Mouse (Mus musculus) E14TG2a.4 (cell line): ENCODE measurements at regions not wholly inside any gene's neighbourhood (a gene's known extent, or its start where the extent isn't known, plus 50 kb on each side); places are given as distances from the start of the nearest gene placed in this dataset.
"Not testable (repeated sequence)": the region's sequence is repeated elsewhere in the genome, so short reads cannot be mapped to it uniquely, and the experiment has no call there.

Source experiments
- H3K27me3 ChIP-seq: 2 replicates; pipeline ENCODE4 v1.6.1; 2014; ENCODE audit warnings: low read length, control low read depth; ENCODE audit not compliant: insufficient read depth
- H3K36me3 ChIP-seq: 2 replicates; pipeline ENCODE4 v1.6.1; 2014; ENCODE audit warnings: low read length, control low read depth; ENCODE audit not compliant: insufficient read depth
- H3K4me1 ChIP-seq: replicated peaks from 2 replicates; pipeline ENCODE4 v1.6.1; 2014; ENCODE audit warnings: low read depth, low read length, control low read depth
- H3K4me3 ChIP-seq: replicated peaks from 2 replicates; pipeline ENCODE4 v1.5.1; 2014; ENCODE audit warnings: mild to moderate bottlenecking, low read length
- H3K9me3 ChIP-seq: 2 replicates; pipeline ENCODE4 v1.6.1; 2014; ENCODE audit warnings: low read length, control low read depth
- CTCF ChIP-seq: conservative IDR thresholded peaks from 2 replicates; pipeline ENCODE4 v1.5.1; 2014; ENCODE audit warnings: low read length
- NANOG ChIP-seq: IDR thresholded peaks from 2 replicates; pipeline ENCODE4 v1.6.1; 2014; ENCODE audit warnings: borderline replicate concordance, low read length, mixed read lengths
- POU5F1 ChIP-seq: IDR thresholded peaks from 2 replicates; pipeline ENCODE4 v1.6.1; 2014; ENCODE audit warnings: low read length, borderline replicate concordance

DNA sequence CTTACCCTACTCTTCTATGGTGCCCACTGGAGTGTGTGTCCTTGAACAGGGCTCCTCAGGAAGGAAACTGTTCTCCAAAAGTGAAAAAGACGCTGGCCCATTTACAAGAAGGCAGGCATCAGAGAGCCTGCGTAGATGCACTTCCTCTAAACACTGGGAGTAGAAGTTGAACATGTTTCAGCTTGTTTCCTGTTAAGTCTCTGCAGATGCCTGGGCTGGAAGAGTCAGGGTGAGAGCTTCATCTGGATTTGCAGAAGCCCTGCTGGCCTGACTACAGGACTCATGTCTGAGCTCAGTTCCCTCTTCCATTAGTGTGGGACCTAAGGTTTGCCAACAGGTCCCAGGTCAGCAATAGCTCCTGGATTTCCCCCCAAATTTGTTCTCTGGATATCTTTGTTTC lies 54.7 kb upstream of the Nlrp1b start:
- Histone ChIP-seq H3K9me3 (no peaks in the 10 kb centered on the region), H3K4me1 (no peaks in the 10 kb centered on the region), H3K36me3 (no peaks in the 10 kb centered on the region), H3K27me3 (no peaks in the 10 kb centered on the region), H3K4me3 (no peak overlapping the region)
- TF ChIP-seq NANOG (no peak), POU5F1 (no peak), CTCF (no peak)

DNA sequence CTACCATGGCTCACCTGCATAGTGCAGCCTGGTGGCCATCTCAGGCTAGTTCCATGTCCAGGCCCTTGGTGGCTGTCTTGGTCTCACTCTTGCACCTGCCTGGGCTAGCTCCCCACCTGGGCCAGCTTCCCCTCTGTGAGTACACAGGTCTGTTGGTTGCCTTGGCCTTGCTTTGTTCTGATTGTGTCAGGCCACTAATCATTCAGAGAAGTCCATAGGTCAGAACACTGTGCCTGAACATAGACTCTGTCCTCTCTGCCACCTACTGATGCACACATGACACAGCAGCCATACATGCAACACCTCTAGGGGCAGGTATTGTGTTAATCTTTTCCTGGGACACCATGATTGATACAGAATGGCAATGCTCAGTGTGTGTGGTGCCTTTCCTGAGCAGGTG lies 57.7 kb upstream of the Nlrp1b start:
- not testable (repeated sequence) for H3K9me3 ChIP-seq, H3K4me1 ChIP-seq, H3K27me3 ChIP-seq, H3K36me3 ChIP-seq, H3K4me3 ChIP-seq

DNA sequence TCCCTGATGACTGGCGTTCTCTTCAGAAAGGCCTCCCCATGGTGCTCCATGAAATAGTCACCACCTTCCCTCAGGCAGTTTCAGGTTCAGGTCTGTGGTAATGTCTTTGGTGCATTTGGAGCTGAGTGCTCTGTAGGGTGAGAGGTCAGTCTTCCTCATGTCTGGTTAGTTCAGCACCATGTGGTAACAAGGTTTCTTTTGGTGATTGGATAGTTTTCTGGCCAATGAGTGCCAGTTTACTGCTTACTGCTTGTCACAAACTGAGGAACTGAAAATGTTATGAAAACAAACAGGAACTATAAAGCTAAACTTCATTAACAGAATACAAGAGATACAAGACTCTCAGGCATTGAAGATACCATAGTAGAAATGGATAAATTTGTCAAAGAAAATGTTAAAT lies 59.0 kb upstream of the Nlrp1b start:
- H3K36me3 ChIP-seq = no peaks in the 10 kb centered on the region
- no peaks in the 10 kb centered on the region for H3K9me3 ChIP-seq
- no peaks in the 10 kb centered on the region for H3K27me3 ChIP-seq
- H3K4me1 ChIP-seq = no peaks in the 10 kb centered on the region
- TF ChIP-seq POU5F1 = no peak
- no peak for TF ChIP-seq CTCF
- TF ChIP-seq NANOG = no peak
- H3K4me3 ChIP-seq = no peak overlapping the region

DNA sequence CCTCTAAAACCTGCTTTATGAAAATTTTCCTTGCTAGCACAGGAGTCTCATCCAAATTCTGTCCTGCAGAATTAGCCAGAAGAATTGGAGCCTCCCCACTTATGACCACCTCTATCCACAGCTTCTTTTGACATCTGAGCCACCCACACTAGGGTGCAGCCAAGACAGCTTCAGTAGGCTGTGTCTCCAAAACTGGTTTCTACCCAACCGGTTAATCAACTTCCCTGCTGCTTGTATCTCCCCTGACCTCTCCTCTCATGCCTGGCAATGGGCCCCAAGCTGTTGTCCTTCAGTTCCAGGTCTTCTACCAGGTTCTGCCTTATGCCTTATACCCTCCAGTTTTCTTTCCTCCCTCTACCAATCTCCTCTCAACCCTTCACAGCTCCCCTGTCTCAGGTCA lies 68.9 kb upstream of the Nlrp1b start:
- no peak overlapping the region for H3K4me3 ChIP-seq
- no peaks in the 10 kb centered on the region for H3K4me1 ChIP-seq
- H3K9me3 ChIP-seq = no peaks in the 10 kb centered on the region
- no peaks in the 10 kb centered on the region for H3K27me3 ChIP-seq
- H3K36me3 ChIP-seq = no peaks in the 10 kb centered on the region
- TF ChIP-seq POU5F1 = no peak
- no peak for TF ChIP-seq CTCF
- TF ChIP-seq NANOG = no peak

DNA sequence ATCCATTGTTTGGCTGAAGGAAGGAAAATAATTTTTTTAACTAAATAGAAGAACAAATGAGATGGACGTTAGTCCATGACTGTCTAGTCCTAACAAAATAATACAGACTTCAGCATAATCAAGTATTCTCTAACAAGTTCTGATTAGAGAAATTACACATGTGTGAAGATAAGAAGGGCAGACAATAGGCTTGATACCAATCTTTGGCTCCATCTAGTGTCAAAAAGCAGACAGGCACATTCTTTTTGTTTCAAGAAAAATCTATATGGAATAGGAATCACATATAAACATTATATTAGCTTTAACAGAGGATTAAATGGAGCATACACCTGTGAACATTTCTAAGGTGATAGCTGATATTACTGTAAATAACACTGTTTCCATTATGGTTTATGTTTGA lies 92.9 kb upstream of the Nlrp1b start:
- Histone ChIP-seq H3K9me3 (no peaks in the 10 kb centered on the region), H3K36me3 (no peaks in the 10 kb centered on the region), H3K4me3 (no peak overlapping the region), H3K4me1 (no peaks in the 10 kb centered on the region), H3K27me3 (no peaks in the 10 kb centered on the region)
- peak; percentile 32 for TF ChIP-seq CTCF
- no peak for TF ChIP-seq NANOG
- TF ChIP-seq POU5F1 = no peak

DNA sequence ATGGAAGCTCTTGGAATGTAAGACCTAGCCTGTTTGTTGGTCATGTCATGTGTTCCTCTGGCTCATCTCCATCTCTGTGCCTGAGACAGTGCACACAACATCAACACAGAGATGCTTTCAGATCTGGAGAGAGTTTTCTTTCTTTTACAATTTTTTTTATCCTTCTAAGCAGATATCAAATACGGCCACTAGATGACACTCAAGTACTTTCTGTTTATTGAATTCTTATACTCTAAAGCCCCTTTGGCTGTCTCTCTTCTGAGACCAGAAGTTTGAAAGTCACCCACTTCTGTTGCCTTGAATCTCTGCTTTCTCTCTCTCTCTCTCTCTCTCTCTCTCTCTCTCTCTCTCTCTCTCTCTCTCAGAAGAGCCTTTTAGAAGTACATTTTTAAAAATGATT lies 106.9 kb upstream of the Nlrp1b start:
- H3K36me3 ChIP-seq = no peaks in the 10 kb centered on the region
- no peaks in the 10 kb centered on the region for H3K4me1 ChIP-seq
- H3K4me3 ChIP-seq = no peak overlapping the region
- no peak for TF ChIP-seq POU5F1
- peak; percentile 38 for TF ChIP-seq CTCF
- no peaks in the 10 kb centered on the region for H3K27me3 ChIP-seq
- no peaks in the 10 kb centered on the region for H3K9me3 ChIP-seq

DNA sequence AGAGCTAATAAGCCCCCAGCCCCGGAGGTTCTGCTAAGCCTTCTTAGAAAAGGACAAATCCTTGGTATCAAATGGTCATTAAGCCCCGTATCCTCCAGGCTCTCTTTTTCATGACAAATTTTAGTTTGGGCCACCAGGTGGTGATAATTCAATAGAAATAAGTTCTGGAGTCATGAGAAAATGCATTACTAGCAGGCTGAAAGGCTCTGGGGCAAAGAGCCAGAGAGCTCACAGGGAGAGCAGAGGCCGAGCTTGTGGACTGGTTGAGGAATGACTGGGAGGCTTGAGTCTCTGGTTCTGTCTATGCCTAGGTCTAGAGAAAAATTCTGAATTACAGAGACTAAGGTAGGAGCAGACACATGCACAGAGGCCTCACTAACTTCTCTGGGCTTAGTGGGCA lies 115.5 kb upstream of the Nlrp1b start:
- H3K27me3 ChIP-seq = no peaks in the 10 kb centered on the region
- no peak overlapping the region for H3K4me3 ChIP-seq
- H3K36me3 ChIP-seq = no peaks in the 10 kb centered on the region
- TF ChIP-seq NANOG (no peak), POU5F1 (no peak), CTCF (no peak)
- H3K9me3 ChIP-seq = no peaks in the 10 kb centered on the region
- H3K4me1 ChIP-seq = no peaks in the 10 kb centered on the region

DNA sequence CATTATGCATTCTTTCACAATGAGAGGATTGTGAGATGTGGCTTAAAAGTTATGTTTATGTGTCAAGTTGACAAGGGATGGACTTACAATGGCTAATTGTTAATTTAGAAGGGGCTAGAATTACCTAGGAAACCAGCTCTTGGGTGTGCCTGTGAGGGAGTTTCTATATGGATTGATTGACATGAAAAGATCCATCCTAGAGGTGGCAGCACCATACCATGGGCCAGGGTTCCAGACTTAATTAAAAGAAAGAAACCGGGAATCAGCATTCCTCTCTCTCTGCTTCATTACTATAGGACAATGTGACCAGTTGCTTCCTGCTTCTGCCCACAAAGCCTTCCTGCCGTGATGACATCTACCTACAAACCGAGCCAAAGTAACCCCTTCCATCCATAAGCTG lies 126.6 kb upstream of the Nlrp1b start:
- no peak for TF ChIP-seq POU5F1
- no peak for TF ChIP-seq CTCF
- Histone ChIP-seq H3K27me3 (no peaks in the 10 kb centered on the region), H3K4me1 (peaks cover 6% of the 10 kb centered on the region; the same call in 1 of the 2 replicates), H3K4me3 (no peak overlapping the region), H3K9me3 (no peaks in the 10 kb centered on the region), H3K36me3 (no peaks in the 10 kb centered on the region)

DNA sequence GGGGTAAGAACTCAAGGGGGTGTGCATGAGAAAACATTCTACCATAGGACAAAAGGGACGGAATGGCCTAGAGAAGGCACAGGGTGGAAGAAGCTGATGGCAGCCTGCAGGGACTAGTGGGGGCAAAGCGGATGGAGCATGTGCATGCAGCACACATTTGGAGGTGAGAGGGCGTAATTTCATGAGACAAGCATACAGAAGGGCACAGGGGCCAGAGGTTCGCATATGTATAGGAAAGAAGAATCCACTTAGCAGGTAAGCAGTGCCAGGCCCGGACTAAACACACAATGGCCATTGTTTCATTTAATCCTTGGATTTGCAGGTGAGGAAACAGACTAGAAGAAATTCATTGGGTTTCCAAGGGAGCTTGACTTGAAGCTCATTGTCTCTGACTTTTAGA lies 130.3 kb upstream of the Nlrp1b start:
- Histone ChIP-seq H3K36me3 (no peaks in the 10 kb centered on the region), H3K4me1 (peaks cover 6% of the 10 kb centered on the region; the same call in 1 of the 2 replicates), H3K9me3 (no peaks in the 10 kb centered on the region), H3K27me3 (no peaks in the 10 kb centered on the region), H3K4me3 (no peak overlapping the region)
- TF ChIP-seq POU5F1 (no peak), CTCF (no peak), NANOG (no peak)

DNA sequence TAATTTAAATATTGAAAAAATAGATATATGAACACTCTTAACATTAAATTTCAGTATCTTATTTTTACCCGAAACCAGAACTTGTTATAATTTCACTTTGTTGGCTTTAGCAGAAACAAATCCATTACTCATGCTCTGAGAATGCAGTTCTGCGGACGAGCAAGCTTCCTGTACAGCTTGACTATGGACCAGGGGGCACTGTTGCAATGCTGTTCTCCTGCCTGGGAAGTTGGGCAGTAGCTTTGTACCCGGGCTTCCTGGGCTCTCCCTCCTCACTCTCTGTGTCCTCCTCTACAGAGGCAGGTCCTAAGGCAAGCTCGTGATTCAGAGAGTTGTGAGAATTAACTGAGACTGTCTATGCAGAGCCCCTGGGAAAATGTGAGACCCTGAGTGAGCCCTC lies 141.3 kb upstream of the Nlrp1b start:
- Histone ChIP-seq H3K36me3 (no peaks in the 10 kb centered on the region), H3K27me3 (no peaks in the 10 kb centered on the region), H3K4me1 (no peaks in the 10 kb centered on the region), H3K9me3 (no peaks in the 10 kb centered on the region), H3K4me3 (no peak overlapping the region)
- TF ChIP-seq CTCF = no peak
- TF ChIP-seq NANOG = no peak
- TF ChIP-seq POU5F1 = no peak
